Mouse (Mus musculus): Measurements from ENCODE around the gene Acvr1c.

Acvr1c gene

GRCm38 (mm10) chr2:58282259-58282910, 75.3 kb downstream of the Acvr1c start:
- DNase-seq (ENCODE audit: low read depth) = peak; percentile 52

- DNase-seq (ENCODE audit: low read depth) = no peak
These were observed 76.6 kb downstream of the Acvr1c start for GRCm38 (mm10) chr2:58281046-58281445.

- no peak for DNase-seq (ENCODE audit: low read depth)
These were observed 78.5 kb downstream of the Acvr1c start for GRCm38 (mm10) chr2:58279163-58279562.

GRCm38 (mm10) chr2:58276454-58276853, 81.2 kb downstream of the Acvr1c start:
- no peak for DNase-seq (ENCODE audit: low read depth)

- DNase-seq (ENCODE audit: low read depth) = no peak
These were observed 117.1 kb downstream of the Acvr1c start for GRCm38 (mm10) chr2:58240639-58241038.

- DNase-seq (ENCODE audit: low read depth) = no peak
These were observed 120.2 kb downstream of the Acvr1c start for GRCm38 (mm10) chr2:58237487-58237886.
